Mouse (Mus musculus): ENCODE data around the gene Nfe2l2. TPM values are rescaled to one million over a fixed set of nuclear protein-coding genes. Genes with fewer than 3 reads are reported as not detected.

The Nfe2l2 gene
- polyA plus RNA-seq, 1 experiment from 2014 or later, result 10.5 TPM

DNA sequence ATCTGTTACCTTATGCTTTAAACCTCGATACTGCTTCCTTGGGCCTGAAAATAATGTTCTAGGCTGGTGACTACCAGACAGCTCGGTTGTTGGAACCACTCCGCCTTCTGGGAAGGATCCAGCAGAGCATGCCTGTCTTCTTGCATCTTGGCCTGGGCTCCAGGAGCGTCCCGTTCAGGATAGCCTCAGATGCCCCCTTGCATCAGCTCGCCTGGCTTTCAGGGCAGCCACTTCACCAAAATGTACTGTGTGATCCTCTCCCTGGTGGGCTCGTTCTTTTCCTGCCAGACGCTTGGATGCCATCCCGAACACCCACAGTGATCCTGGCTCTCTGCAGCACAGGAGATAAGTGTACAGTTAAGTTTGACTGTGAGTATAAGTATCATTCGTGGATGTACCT lies 25.6 kb upstream of the Nfe2l2 start:
- Histone ChIP-seq H3K36me3 (no peaks in the 10 kb centered on the region), H3K9ac (replicated peaks) (no peak overlapping the region), H3K4me1 (replicated peaks) (no peaks in the 10 kb centered on the region), H3K4me3 (replicated peaks) (no peak overlapping the region), H3K27ac (no peak overlapping the region), H3K4me2 (replicated peaks) (no peak overlapping the region), H3K27me3 (no peaks in the 10 kb centered on the region), H3K9me3 (no peaks in the 10 kb centered on the region)
- 93% methylated on average over 10 of the region's 10 CpGs for WGBS
- no peak for ATAC-seq

- Histone ChIP-seq H3K27me3 (no peaks in the 10 kb centered on the region), H3K27ac (no peak overlapping the region), H3K4me2 (replicated peaks) (no peak overlapping the region), H3K9me3 (no peaks in the 10 kb centered on the region), H3K9ac (replicated peaks) (no peak overlapping the region), H3K36me3 (no peaks in the 10 kb centered on the region), H3K4me1 (replicated peaks) (no peaks in the 10 kb centered on the region), H3K4me3 (replicated peaks) (no peak overlapping the region)
- 84% methylated on average over 5 of the region's 5 CpGs for WGBS
- ATAC-seq, result no peak
Observed at GRCm38 (mm10) chr2:75724863-75725445, 20.5 kb upstream of the Nfe2l2 start.

DNA sequence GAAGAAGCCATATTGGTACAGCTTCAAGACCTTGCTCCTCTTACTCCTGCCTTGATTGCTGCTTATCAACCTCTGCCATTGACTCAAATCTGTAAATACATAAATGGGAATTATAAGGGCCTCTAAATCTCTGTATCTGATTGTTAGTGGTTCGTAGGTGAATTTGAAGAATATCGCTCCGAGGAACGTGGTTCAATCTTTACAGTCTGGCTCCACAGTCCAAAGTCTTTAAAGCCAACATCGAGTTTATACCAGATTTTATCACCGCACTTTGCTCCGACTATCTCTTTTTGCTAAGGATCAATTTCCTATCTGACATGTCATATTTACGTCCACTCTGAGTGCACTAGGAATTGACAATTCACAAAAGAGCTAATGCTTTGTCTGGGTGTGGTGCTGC lies 19.0 kb upstream of the Nfe2l2 start:
- no peak overlapping the region for H3K9ac ChIP-seq (replicated peaks)
- H3K4me1 ChIP-seq (replicated peaks), result no peaks in the 10 kb centered on the region
- H3K4me2 ChIP-seq (replicated peaks), result no peak overlapping the region
- no peak for ATAC-seq
- WGBS, result 95% methylated on average over 8 of the region's 8 CpGs
- H3K27me3 ChIP-seq, result no peaks in the 10 kb centered on the region
- H3K36me3 ChIP-seq, result no peaks in the 10 kb centered on the region
- H3K27ac ChIP-seq, result no peak overlapping the region
- no peaks in the 10 kb centered on the region for H3K9me3 ChIP-seq
- no peak overlapping the region for H3K4me3 ChIP-seq (replicated peaks)

GRCm38 (mm10) chr2:75722893-75723292 lies 18.5 kb upstream of the Nfe2l2 start:
- WGBS, result 86% methylated on average over 5 of the region's 5 CpGs
- Histone ChIP-seq H3K4me1 (replicated peaks) (no peaks in the 10 kb centered on the region), H3K27ac (no peak overlapping the region), H3K9me3 (no peaks in the 10 kb centered on the region), H3K4me2 (replicated peaks) (no peak overlapping the region), H3K4me3 (replicated peaks) (no peak overlapping the region), H3K36me3 (no peaks in the 10 kb centered on the region), H3K27me3 (no peaks in the 10 kb centered on the region), H3K9ac (replicated peaks) (no peak overlapping the region)
- ATAC-seq, result no peak

DNA sequence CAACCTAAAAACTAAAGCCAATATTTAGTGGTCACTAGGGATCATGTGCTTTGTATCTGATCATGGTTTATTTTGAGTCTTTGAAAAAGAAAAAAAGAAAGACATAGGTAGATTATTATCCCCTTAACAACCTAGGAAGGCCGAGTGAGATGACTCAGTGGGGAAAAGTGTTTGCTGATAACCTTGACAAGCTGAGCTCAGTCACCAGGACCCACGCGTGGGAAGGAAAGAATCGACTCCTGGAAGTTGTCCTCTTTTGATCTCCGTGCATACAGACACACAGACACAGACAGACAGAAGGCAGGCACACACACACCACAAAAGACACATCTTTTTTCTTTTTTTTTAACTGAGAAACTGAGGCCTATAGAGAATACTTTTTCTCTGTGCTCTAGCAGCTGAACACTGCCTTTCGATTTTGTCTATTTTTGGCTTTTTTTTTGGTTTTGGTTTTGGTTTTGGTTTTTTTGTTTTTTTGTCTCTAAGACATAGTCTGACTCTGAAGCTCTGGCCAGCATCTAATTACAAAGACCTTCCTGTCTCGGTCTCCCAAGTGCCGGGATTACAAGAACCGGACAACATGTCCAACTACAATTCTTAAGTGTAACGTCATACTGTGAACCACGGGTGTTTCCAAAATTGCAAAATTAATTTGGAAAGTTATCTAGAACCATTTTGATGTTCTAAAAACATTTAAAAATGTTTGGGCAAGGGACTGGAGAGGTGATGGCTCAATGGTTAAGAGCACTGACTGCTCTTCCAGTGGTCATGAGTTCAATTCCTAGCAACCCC lies 16.0 kb upstream of the Nfe2l2 start:
- WGBS, result 86% methylated on average over 11 of the region's 11 CpGs
- no peak overlapping the region for H3K27ac ChIP-seq
- H3K4me2 ChIP-seq (replicated peaks), result no peak overlapping the region
- H3K9ac ChIP-seq (replicated peaks), result no peak overlapping the region
- no peak overlapping the region for H3K4me3 ChIP-seq (replicated peaks)
- H3K36me3 ChIP-seq, result no peaks in the 10 kb centered on the region
- no peaks in the 10 kb centered on the region for H3K4me1 ChIP-seq (replicated peaks)
- ATAC-seq, result no peak
- H3K9me3 ChIP-seq, result no peaks in the 10 kb centered on the region
- H3K27me3 ChIP-seq, result no peaks in the 10 kb centered on the region

GRCm38 (mm10) chr2:75719331-75719869 lies 15.0 kb upstream of the Nfe2l2 start:
- no peak for ATAC-seq
- Histone ChIP-seq H3K4me3 (replicated peaks) (no peak overlapping the region), H3K27me3 (no peaks in the 10 kb centered on the region), H3K36me3 (no peaks in the 10 kb centered on the region), H3K9me3 (no peaks in the 10 kb centered on the region), H3K27ac (no peak overlapping the region), H3K9ac (replicated peaks) (no peak overlapping the region), H3K4me1 (replicated peaks) (no peaks in the 10 kb centered on the region), H3K4me2 (replicated peaks) (no peak overlapping the region)
- 73% methylated on average over 3 of the region's 3 CpGs for WGBS

- H3K9ac ChIP-seq (replicated peaks), result no peak overlapping the region
- H3K4me1 ChIP-seq (replicated peaks), result no peaks in the 10 kb centered on the region
- no peaks in the 10 kb centered on the region for H3K27me3 ChIP-seq
- H3K9me3 ChIP-seq, result no peaks in the 10 kb centered on the region
- WGBS, result 62% methylated on average over 12 of the region's 12 CpGs
- no peak for ATAC-seq
- no peak overlapping the region for H3K4me2 ChIP-seq (replicated peaks)
- no peaks in the 10 kb centered on the region for H3K36me3 ChIP-seq
- no peak overlapping the region for H3K4me3 ChIP-seq (replicated peaks)
- no peak overlapping the region for H3K27ac ChIP-seq
Observed at GRCm38 (mm10) chr2:75716046-75717016, 11.9 kb upstream of the Nfe2l2 start.

GRCm38 (mm10) chr2:75714766-75715165 lies 10.3 kb upstream of the Nfe2l2 start:
- Histone ChIP-seq H3K9ac (replicated peaks) (no peak overlapping the region), H3K27ac (no peak overlapping the region), H3K27me3 (no peaks in the 10 kb centered on the region), H3K4me1 (replicated peaks) (no peaks in the 10 kb centered on the region), H3K4me3 (replicated peaks) (no peak overlapping the region), H3K9me3 (no peaks in the 10 kb centered on the region), H3K36me3 (no peaks in the 10 kb centered on the region), H3K4me2 (replicated peaks) (no peak overlapping the region)
- 63% methylated on average over 4 of the region's 4 CpGs for WGBS
- ATAC-seq, result no peak

GRCm38 (mm10) chr2:75713083-75713482 lies 8.6 kb upstream of the Nfe2l2 start:
- H3K36me3 ChIP-seq, result no peaks in the 10 kb centered on the region
- H3K9ac ChIP-seq (replicated peaks), result no peak overlapping the region
- no peaks in the 10 kb centered on the region for H3K9me3 ChIP-seq
- no peak for ATAC-seq
- no peak overlapping the region for H3K4me3 ChIP-seq (replicated peaks)
- no peak overlapping the region for H3K4me2 ChIP-seq (replicated peaks)
- no peak overlapping the region for H3K27ac ChIP-seq
- no peaks in the 10 kb centered on the region for H3K27me3 ChIP-seq
- WGBS, result 83% methylated on average over 3 of the region's 3 CpGs
- H3K4me1 ChIP-seq (replicated peaks), result no peaks in the 10 kb centered on the region

GRCm38 (mm10) chr2:75707420-75707819 lies 3.0 kb upstream of the Nfe2l2 start:
- ATAC-seq, result no peak
- H3K27me3 ChIP-seq, result no peaks in the 10 kb centered on the region
- no peak overlapping the region for H3K4me3 ChIP-seq (replicated peaks)
- no peak overlapping the region for H3K9ac ChIP-seq (replicated peaks)
- H3K36me3 ChIP-seq, result no peaks in the 10 kb centered on the region
- WGBS, result 12% methylated on average over 1 of the region's 1 CpGs
- H3K4me1 ChIP-seq (replicated peaks), result peaks cover 27% of the 10 kb centered on the region
- no peak overlapping the region for H3K4me2 ChIP-seq (replicated peaks)
- no peak overlapping the region for H3K27ac ChIP-seq
- no peaks in the 10 kb centered on the region for H3K9me3 ChIP-seq

DNA sequence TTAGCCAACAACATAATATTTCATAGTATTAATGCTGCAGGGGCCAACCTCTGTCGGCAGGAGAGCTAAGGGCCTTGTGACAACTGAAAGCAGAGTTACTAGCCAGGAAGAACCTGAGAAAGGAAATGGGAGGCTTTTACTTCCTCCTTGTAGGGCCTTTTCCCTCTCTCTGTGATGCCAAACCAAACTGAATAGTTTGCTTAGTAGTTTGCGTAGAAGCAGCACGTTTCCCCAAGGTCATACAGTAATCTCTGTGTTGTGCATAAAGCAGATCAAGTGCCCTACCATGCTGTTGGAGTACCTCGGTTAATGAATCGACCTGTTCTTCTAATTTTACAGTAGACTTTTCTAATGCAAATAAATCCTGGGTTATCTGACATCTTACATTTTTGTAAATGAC lies 2.0 kb upstream of the Nfe2l2 start:
- Histone ChIP-seq H3K4me1 (replicated peaks) (peaks cover 35% of the 10 kb centered on the region), H3K27me3 (no peaks in the 10 kb centered on the region), H3K9ac (replicated peaks) (no peak overlapping the region), H3K36me3 (no peaks in the 10 kb centered on the region), H3K9me3 (no peaks in the 10 kb centered on the region), H3K27ac (no peak overlapping the region), H3K4me3 (replicated peaks) (no peak overlapping the region), H3K4me2 (replicated peaks) (no peak overlapping the region)
- no peak for ATAC-seq
- 66% methylated on average over 5 of the region's 5 CpGs for WGBS
